Mouse (Mus musculus): Measurements from ENCODE around the gene Skor1.

DNA sequence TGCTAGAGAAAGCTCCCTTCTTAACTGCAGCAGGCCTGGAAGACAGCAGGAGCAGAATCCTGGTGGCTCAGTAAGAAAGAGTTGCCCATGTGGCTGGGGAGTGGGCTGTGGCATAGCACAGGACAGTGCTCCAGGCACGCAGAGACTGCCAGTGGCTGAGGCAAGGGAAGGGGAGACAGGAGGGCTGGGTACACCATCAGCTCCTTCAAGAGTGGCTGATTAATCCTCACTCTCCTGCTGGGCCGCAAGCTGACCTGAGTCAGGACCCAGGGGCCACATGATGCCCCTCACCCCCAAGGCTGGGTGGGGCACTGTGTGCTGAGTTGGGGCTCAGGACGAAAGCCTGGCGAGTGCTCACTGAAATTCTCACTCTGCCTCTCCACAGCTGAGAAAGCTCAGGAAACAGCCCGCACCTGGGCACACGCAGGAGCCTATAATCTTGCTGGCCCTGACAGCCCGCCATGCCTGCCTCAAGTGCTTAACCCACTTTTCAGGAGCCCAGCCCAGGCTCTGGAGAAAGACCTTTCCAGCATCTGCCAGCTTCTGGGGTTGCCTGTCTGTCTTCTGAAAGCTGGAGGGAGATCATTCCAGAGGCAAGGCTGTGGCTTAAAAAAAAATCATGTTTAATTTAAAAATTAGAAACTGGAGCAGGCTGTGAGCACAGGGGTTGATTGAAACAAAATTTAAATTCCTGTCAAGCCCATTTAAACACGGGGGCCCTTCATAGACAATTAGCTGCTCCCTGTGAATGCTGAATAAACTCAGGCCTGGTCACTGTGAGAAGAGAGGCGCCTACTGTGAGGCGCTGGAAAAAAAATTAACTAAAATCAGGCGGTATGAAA lies 32.8 kb upstream of the Skor1 start:
- TF ChIP-seq MAFK (IDR thresholded peaks at IDR 0.05; ENCODE audit: insufficient read depth, low read depth, low read length) (no peak), HCFC1 (IDR thresholded peaks at IDR 0.05; ENCODE audit: borderline replicate concordance, insufficient read depth, low read length) (no peak), CHD2 (IDR thresholded peaks at IDR 0.05; ENCODE audit: low read depth, low read length) (no peak), ZC3H11A (IDR thresholded peaks at IDR 0.05; ENCODE audit: borderline replicate concordance, low read depth, low read length) (no peak), ZNF384 (IDR thresholded peaks at IDR 0.05; ENCODE audit: low read depth, low read length) (no peak)
